Comparison of ENCODE assay signal across 24 mouse cellular contexts in the genomic region with DNA sequence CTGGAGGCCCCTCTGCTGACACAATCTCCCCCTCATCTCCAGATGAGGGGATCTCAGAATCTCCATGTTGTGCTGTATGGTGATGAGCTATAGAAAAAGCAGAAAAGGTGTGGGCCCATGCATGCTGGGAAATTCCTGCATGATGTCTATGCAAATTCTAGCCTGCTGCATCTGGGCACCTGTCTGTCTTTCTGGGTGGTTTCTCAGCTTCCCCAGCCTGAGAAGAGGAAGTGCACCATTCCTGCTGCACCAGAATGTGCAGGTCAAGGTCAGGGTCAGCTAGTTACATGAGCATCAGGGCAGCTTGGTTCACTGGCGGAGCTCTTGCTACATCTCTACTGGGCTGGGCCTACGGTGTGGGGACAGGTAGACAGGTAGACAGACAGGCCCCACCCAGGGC. TPM values are rescaled to one million over a fixed set of nuclear protein-coding genes. Genes with fewer than 3 reads are reported as not detected.
"Had no signal": no experiment of that assay in that cellular context is flagged by ENCODE, and none has a peak within 500 bp of the region (broad histone marks: within the 10 kb centered on the region; RNA-seq: fewer than 3 reads in every experiment).

No protein-coding gene starts in this region.

- H3K4me1 ChIP-seq: stomach, embryonic 15.5 days had no signal

- H3K9me3 ChIP-seq: midbrain, embryonic 10.5 days; midbrain, embryonic 12.5 days; neural tube, embryonic 13.5 days; neural tube, embryonic 15.5 days; stomach, embryonic 15.5 days had no signal

- DNase-seq: lung, adult 18-20 months; lung, embryonic 14.5 days; lung, postnatal 14 days; lung, postnatal 4 days; midbrain, embryonic 14.5 days; retina, postnatal 1 day; right cerebral cortex, adult 18-20 months; right cerebral cortex, postnatal 25 days; right cerebral cortex, postnatal 4 days; spleen, adult 18-20 months; thymus, adult 2 months; thymus, postnatal 25 days; thymus, postnatal 4 days had no signal

- H3K9ac ChIP-seq: liver, embryonic 14.5 days; lung, embryonic 14.5 days; midbrain, embryonic 12.5 days; neural tube, embryonic 13.5 days; neural tube, embryonic 15.5 days; stomach, embryonic 15.5 days had no signal

- H3K4me3 ChIP-seq: midbrain, embryonic 10.5 days; midbrain, embryonic 12.5 days; myocyte; neural tube, embryonic 13.5 days; neural tube, embryonic 15.5 days; stomach, embryonic 15.5 days had no signal

- H3K36me3 ChIP-seq: stomach, embryonic 15.5 days had no signal

- H3K27ac ChIP-seq: liver, embryonic 14.5 days; midbrain, embryonic 10.5 days; midbrain, embryonic 12.5 days; neural tube, embryonic 13.5 days; neural tube, embryonic 15.5 days; stomach, embryonic 15.5 days; stomach, postnatal 0 days had no signal

RNA-seq across cellular contexts. Expression of gene Ncan, which starts 10.2 kb away (rescaled TPM):
- total RNA-seq: megakaryocyte, adult 5-6 weeks; megakaryocyte-erythroid progenitor cell, adult 5-6 weeks had no signal
- polyA plus RNA-seq: myocyte had no signal

RNA-seq across cellular contexts. Expression of gene Hapln4, which starts 27.2 kb away (rescaled TPM):
- total RNA-seq: megakaryocyte, adult 5-6 weeks; megakaryocyte-erythroid progenitor cell, adult 5-6 weeks had no signal
- polyA plus RNA-seq: liver, embryonic 16.5 days had no signal
